ENCODE assay signal across 14 mouse cellular contexts in the genomic region with DNA sequence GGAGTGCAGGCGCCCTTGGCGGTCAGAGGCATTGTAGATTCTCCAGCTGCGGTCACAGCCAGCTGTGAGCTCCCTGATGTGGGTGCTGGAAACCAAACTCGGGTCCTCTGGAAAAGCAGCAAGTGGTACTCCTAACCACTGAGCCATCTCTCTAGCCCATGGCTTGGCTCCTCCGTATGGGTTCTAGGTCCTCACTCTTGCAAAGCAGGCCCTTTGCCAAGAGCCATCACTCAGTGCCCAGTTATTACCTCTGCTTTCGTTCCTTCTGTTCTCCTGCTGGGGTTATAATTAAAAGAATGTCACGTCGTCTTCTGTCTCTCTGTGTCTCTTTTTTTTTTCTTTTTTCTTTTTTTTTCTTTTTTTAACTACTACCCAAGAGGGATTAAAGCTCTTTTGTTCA.
"Had no signal": no experiment of that assay in that cellular context is flagged by ENCODE, and none has a peak within 500 bp of the region (broad histone marks: within the 10 kb centered on the region; RNA-seq: fewer than 3 reads in every experiment).

No protein-coding gene starts in this region.

- H3K4me3 ChIP-seq: layer of hippocampus, adult 2 months; limb, embryonic 10.5 days; limb, embryonic 13.5 days; liver, embryonic 13.5 days; megakaryocyte, embryonic 14.5 days; midbrain, embryonic 10.5 days had no signal

- DNase-seq: kidney, postnatal 25 days; layer of hippocampus, adult 9-11 months; liver; liver, embryonic 13.5 days; lung, adult 2 months; midbrain, embryonic 14.5 days; thymus, adult 18-20 months; thymus, postnatal 36 days had no signal

- H3K9me3 ChIP-seq: limb, embryonic 10.5 days; limb, embryonic 13.5 days; liver, embryonic 13.5 days; megakaryocyte, embryonic 14.5 days; midbrain, embryonic 10.5 days had no signal

- H3K4me1 ChIP-seq: limb, embryonic 10.5 days; limb, embryonic 13.5 days; liver, embryonic 13.5 days; midbrain, embryonic 10.5 days had no signal

- H3K9ac ChIP-seq: limb, embryonic 13.5 days; liver, embryonic 13.5 days had no signal

- H3K27ac ChIP-seq: kidney, postnatal 0 days; layer of hippocampus, adult 2 months; limb, embryonic 10.5 days; limb, embryonic 13.5 days; liver, embryonic 13.5 days; midbrain, embryonic 10.5 days had no signal

- H3K27me3 ChIP-seq: limb, embryonic 13.5 days; liver, embryonic 13.5 days; megakaryocyte, embryonic 14.5 days had no signal

- H3K4me2 ChIP-seq: limb, embryonic 13.5 days; liver, embryonic 13.5 days had no signal
